In the genomic region with DNA sequence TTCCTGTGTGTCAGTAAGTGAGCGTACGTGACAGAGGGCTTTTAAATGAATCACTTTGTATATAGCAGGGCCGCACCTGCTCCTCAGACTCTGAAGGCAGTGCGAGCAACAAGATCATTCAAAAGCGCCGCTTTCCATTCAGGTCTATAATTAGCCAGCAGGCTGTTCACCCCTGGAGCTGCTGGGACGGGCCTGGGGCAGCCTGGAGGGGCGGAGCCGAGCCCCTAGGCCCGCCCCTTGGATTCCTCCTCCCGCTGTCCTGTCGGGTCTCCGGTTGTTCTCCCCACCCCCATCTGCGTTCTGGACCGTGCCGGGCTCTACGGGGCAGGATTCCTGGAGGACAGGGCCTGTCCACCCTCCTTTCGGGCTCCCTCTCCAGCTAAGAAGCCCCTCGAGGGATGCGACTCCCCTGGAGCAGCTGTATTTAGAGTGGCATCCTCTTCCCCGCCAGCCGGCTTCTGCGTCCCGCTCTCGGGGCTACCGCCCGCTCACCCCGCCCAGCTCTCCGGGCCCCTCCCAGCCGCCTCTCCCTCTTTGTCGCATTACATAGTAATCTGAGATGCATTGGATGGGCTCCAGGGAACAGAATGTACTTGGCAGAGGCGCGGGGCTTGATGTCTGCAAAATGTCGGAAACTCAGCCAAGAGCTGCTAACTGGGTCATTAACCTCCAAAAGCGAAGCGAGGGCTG, we compare ENCODE assay signal across 8 mouse cellular contexts.
DNase-seq lines count a peak whose midpoint lies in the region; ATAC-seq and TF ChIP-seq lines count a peak whose summit lies in the region.

No protein-coding gene starts in this region.

- peak; percentile 82; the same call in 1 of the 2 replicates for TF ChIP-seq EP300 in ES-Bruce4 (IDR thresholded peaks at IDR 0.05; ENCODE audit: insufficient read depth, low read depth, low read length)
- peak; percentile 95 for TF ChIP-seq EP300 in liver, postnatal 0 days (IDR thresholded peaks at IDR 0.05; ENCODE audit: low read depth)

- peak overlapping the region; percentile 94 for H3K4me3 ChIP-seq in ES-Bruce4 (ENCODE audit: low read depth, low read length)
- peak overlapping the region; percentile 50 for H3K4me3 ChIP-seq in forebrain, embryonic 16.5 days (replicated peaks; ENCODE audit: low read length)
- H3K4me3 ChIP-seq in liver, postnatal 0 days (ENCODE audit: low read depth, low read length): peak overlapping the region; percentile 57
- peak overlapping the region; percentile 38 for H3K4me3 ChIP-seq in neural tube, embryonic 14.5 days (ENCODE audit: low read depth, low read length)
- peak overlapping the region; percentile 81 for H3K4me3 ChIP-seq in testis, adult 2 months (ENCODE audit: control insufficient read depth, low read depth, low read length)

- peak overlapping the region; percentile 61 for H3K4me2 ChIP-seq in forebrain, embryonic 16.5 days (ENCODE audit: low read length)
- H3K4me2 ChIP-seq in liver, postnatal 0 days (ENCODE audit: low read depth, low read length): peak overlapping the region; percentile 73
- peak overlapping the region; percentile 53 for H3K4me2 ChIP-seq in neural tube, embryonic 14.5 days (ENCODE audit: low read depth, low read length)

- peak; percentile 98 for DNase-seq in cerebellum, adult 11 months
- peak; percentile 98 for DNase-seq in heart, postnatal 25 days (ENCODE audit: low spot score)
- peak; percentile 98 for DNase-seq in layer of hippocampus, adult 11-12 months (ENCODE audit: low spot score)
- DNase-seq in liver, postnatal 0 days: peak; percentile 88

- H3K27ac ChIP-seq in ES-Bruce4 (ENCODE audit: insufficient read depth, low read length): peak overlapping the region; percentile 94
- peak overlapping the region; percentile 97 for H3K27ac ChIP-seq in forebrain, embryonic 16.5 days (ENCODE audit: low read length)
- H3K27ac ChIP-seq in liver, postnatal 0 days (ENCODE audit: low read depth): peak overlapping the region; percentile 99
- peak overlapping the region; percentile 85 for H3K27ac ChIP-seq in neural tube, embryonic 14.5 days (ENCODE audit: low read depth, low read length)
- H3K27ac ChIP-seq in testis, adult 2 months (ENCODE audit: control insufficient read depth, insufficient read depth, low read depth, low read length): peak overlapping the region; percentile 73; the same call in 1 of the 2 replicates

- WGBS in forebrain, embryonic 16.5 days: under 1% methylated on average over 36 of the region's 36 CpGs
- 2% methylated on average over 36 of the region's 36 CpGs for WGBS in liver, postnatal 0 days (ENCODE audit: insufficient replicate concordance)
- WGBS in neural tube, embryonic 14.5 days: under 1% methylated on average over 36 of the region's 36 CpGs

- intact Hi-C loops in heart, postnatal 25 days (cut with DNase I): loop anchor here (5.0 kb wide), 2 partner anchors 102 to 667 kb away; a partner anchor contains a TSS

- ATAC-seq in forebrain, embryonic 16.5 days: peak; percentile 93
- peak; percentile 97 for ATAC-seq in liver, postnatal 0 days
- ATAC-seq in neural tube, embryonic 14.5 days (ENCODE audit: low read depth): peak; percentile 95

- H3K27me3 ChIP-seq in ES-Bruce4 (ENCODE audit: control insufficient read depth, insufficient read depth, low read length, poor library complexity, severe bottlenecking): no peaks in the 10 kb centered on the region; the same call in 1 of the 2 replicates
- H3K27me3 ChIP-seq in forebrain, embryonic 16.5 days (replicated peaks; ENCODE audit: control insufficient read depth, insufficient read depth, low read length): no peaks in the 10 kb centered on the region
- H3K27me3 ChIP-seq in liver, postnatal 0 days (ENCODE audit: insufficient read depth, low read length): no peaks in the 10 kb centered on the region
- no peaks in the 10 kb centered on the region; the same call in 1 of the 2 replicates for H3K27me3 ChIP-seq in neural tube, embryonic 14.5 days (ENCODE audit: control insufficient read depth, insufficient read depth, low read length)
- H3K27me3 ChIP-seq in testis, adult 2 months (ENCODE audit: control insufficient read depth, insufficient read depth, low read length): 0 out of 2 replicates have a peak, but pooled peaks cover 3% of the 10 kb centered on the region

- no peaks in the 10 kb centered on the region for H3K36me3 ChIP-seq in ES-Bruce4 (ENCODE audit: control insufficient read depth, insufficient read depth, low read length, poor library complexity, severe bottlenecking)
- H3K36me3 ChIP-seq in forebrain, embryonic 16.5 days (ENCODE audit: control insufficient read depth, insufficient read depth): no peaks in the 10 kb centered on the region
- no peaks in the 10 kb centered on the region for H3K36me3 ChIP-seq in liver, postnatal 0 days (replicated peaks; ENCODE audit: insufficient read depth, low read length)
- no peaks in the 10 kb centered on the region for H3K36me3 ChIP-seq in neural tube, embryonic 14.5 days (ENCODE audit: control insufficient read depth, insufficient read depth, low read length)
- H3K36me3 ChIP-seq in testis, adult 2 months (ENCODE audit: control insufficient read depth, insufficient read depth, low read length): no peaks in the 10 kb centered on the region

- TF ChIP-seq POLR2A in ES-Bruce4 (IDR thresholded peaks at IDR 0.05; ENCODE audit: insufficient read depth, low read length): peak; percentile 52
- TF ChIP-seq POLR2A in testis, adult 2 months (IDR thresholded peaks at IDR 0.05; ENCODE audit: control insufficient read depth, low read depth, low read length): peak; percentile 40; the same call in 1 of the 2 replicates

- peaks cover 6% of the 10 kb centered on the region for H3K4me1 ChIP-seq in ES-Bruce4 (ENCODE audit: control insufficient read depth, insufficient read depth, low read length)
- H3K4me1 ChIP-seq in forebrain, embryonic 16.5 days (replicated peaks; ENCODE audit: control insufficient read depth, insufficient read depth, low read length): peaks cover 25% of the 10 kb centered on the region
- peaks cover 18% of the 10 kb centered on the region for H3K4me1 ChIP-seq in liver, postnatal 0 days (ENCODE audit: insufficient read depth)
- H3K4me1 ChIP-seq in neural tube, embryonic 14.5 days (ENCODE audit: control insufficient read depth, insufficient read depth, low read length): peaks cover 8% of the 10 kb centered on the region
- H3K4me1 ChIP-seq in testis, adult 2 months (ENCODE audit: control insufficient read depth, insufficient read depth, low read length): peaks cover 12% of the 10 kb centered on the region

- H3K9me3 ChIP-seq in ES-Bruce4 (replicated peaks; ENCODE audit: control insufficient read depth, insufficient read depth, low read length, poor library complexity, severe bottlenecking): no peaks in the 10 kb centered on the region
- no peaks in the 10 kb centered on the region for H3K9me3 ChIP-seq in forebrain, embryonic 16.5 days (ENCODE audit: control insufficient read depth, low read length)
- H3K9me3 ChIP-seq in liver, postnatal 0 days (ENCODE audit: low read length): no peaks in the 10 kb centered on the region
- no peaks in the 10 kb centered on the region for H3K9me3 ChIP-seq in neural tube, embryonic 14.5 days (ENCODE audit: control insufficient read depth, low read length)

- peak overlapping the region; percentile 78 for H3K9ac ChIP-seq in ES-Bruce4 (ENCODE audit: low read depth, poor library complexity, severe bottlenecking)
- H3K9ac ChIP-seq in forebrain, embryonic 16.5 days (replicated peaks; ENCODE audit: low read depth, low read length): peak overlapping the region; percentile 67
- peak overlapping the region; percentile 64 for H3K9ac ChIP-seq in liver, postnatal 0 days (replicated peaks)
- peak overlapping the region; percentile 65 for H3K9ac ChIP-seq in neural tube, embryonic 14.5 days (replicated peaks; ENCODE audit: low read depth, low read length)

- no peak for TF ChIP-seq CTCF in ES-Bruce4 (IDR thresholded peaks at IDR 0.05; ENCODE audit: low read depth, low read length)
- no peak for TF ChIP-seq CTCF in liver, postnatal 0 days (IDR thresholded peaks at IDR 0.05; ENCODE audit: low read depth)
- TF ChIP-seq CTCF in testis, adult 2 months (IDR thresholded peaks at IDR 0.05; ENCODE audit: control insufficient read depth, insufficient read depth, insufficient replicate concordance, low read depth, low read length): no peak

Comparison
In these comparisons a context has a peak if more than half of its experiments do, and no peak if none do; other contexts are left out.
1. Peak in every context shown above with its lines: DNase-seq, ATAC-seq, H3K4me3 ChIP-seq and H3K27ac ChIP-seq.
2. H3K4me3 ChIP-seq: peak in every context shown above with its lines; median percentile 94 in ES-Bruce4; 81 in testis, adult 2 months; 57 in liver, postnatal 0 days; 50 in forebrain, embryonic 16.5 days; 38 in neural tube, embryonic 14.5 days.